Mouse (Mus musculus): ENCODE results near the gene Lgals7.

Lgals7 gene

DNA sequence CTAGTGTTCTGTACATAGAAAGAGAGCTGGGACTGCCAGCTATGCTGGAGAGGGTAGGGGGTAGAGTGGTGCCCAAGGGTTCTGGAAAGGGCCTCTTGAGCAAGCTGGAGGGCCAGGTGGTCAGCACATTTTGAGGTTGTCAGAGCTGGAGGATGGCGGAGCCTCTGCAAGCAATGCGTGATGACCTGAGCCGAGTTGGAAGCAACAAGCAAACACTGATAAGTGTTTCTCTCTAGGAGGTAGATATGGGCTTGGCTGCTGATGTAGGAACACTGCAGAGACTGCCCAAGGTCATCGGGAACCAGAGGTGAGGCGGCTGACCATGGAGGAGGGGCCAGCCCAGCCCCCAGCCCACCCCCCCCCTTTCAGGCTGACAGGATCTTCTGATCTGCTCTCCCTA, 32.7 kb upstream of the Lgals7 start:
- in situ Hi-C loops (cut with MboI): no loop called here

DNA sequence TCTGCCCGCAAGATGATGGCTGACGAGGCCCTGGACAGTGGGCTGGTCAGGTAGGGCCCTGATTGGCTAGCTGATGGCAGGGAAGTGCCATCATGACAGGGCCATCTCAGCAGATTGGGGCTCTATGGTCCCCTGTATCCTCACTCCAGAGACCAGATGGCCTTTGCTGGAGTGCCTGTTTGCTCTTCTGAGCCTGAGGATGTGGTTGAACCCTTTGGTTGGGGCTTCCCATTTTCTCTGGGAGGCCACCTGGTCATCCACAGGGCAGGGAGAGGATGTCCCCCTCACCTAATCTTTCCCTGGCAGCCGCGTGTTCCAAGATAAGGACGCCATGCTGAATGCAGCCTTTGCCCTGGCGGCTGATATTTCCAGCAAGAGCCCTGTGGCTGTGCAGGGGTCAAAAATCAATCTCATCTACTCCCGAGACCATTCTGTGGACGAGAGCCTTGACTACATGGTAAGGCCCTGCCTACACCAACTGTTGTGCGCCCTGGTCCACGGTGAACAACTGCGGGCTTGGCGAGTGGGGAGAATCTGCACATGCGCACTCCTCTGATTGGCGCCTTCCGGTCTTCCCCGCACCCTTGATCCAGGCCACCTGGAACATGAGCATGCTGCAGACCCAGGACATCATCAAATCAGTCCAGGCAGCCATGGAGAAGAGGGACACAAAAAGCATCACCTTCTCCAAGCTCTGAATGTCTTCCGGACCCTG, 32.1 kb upstream of the Lgals7 start:
- in situ Hi-C loops (cut with MboI): no loop called here

DNA sequence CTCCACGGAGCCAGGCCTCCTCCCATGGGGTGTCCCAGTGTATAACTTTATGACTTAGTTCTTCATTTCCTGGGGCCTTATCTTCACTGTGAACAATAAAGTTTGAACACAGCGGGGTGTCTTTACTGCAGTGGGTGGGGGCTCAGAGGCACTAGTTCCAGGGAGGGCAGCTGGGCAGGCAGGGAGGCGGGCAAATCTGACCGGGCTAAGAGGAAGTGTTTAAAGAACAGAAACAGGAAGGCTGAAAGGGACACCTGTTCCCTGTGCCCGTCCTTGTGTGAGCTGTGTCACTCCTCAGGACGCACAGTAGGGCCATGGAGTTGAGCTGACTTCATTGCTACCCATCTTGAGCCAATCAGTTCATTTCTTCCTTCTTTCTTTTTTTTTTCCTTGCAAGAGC, 31.5 kb upstream of the Lgals7 start:
- in situ Hi-C loops (cut with MboI): no loop called here

GRCm38 (mm10) chr7:28833723-28834347, 29.8 kb upstream of the Lgals7 start, which contains the start of gene Lgals4:
Lgals4 (plus strand) TSS chr7:28833854.
- in situ Hi-C loops (cut with MboI): no loop called here

DNA sequence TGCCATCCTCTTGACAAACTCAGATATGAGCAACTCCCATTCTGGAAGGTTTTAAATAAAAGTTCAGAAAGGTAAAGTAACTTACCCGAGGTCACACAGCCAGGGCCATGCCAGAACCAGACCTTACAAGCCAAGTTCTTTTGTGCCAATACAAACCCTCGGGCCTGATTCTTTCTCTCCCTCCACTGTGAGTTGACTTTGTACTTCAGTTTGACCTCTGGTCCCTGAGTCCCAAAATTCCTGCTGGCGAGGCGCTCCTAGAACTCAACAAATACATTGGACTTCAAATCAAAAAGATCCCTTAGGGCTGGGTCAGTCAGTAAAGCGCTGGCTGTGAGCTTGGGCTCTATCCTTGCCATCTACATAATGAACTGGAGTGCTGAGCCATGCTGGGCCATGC, 26.7 kb upstream of the Lgals7 start:
- in situ Hi-C loops (cut with MboI): no loop called here

DNA sequence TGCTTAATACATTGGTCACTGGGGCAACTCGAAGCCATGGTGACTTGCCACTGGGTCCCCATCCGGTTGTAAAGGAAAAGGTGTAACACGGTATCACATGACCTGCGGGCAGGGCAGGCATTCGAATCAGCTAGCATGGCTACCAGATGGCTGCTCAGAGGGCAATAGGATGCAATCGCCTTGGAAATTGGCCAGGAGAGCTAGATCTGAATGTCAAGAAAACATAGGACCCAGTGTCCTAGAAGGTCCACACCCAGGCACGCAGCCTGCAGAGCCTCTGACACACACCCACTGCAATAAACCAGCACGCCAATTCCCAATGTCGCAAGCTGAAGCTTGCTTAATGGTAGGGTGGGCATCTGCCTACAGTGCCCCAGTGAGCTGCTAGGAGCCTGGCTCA, 25.3 kb upstream of the Lgals7 start:
- in situ Hi-C loops (cut with MboI): no loop called here

- in situ Hi-C loops (cut with MboI): no loop called here
Observed at GRCm38 (mm10) chr7:28847273-28847672, 16.4 kb upstream of the Lgals7 start.

- in situ Hi-C loops (cut with MboI): no loop called here
Observed at GRCm38 (mm10) chr7:28849700-28850236, 13.9 kb upstream of the Lgals7 start.

- in situ Hi-C loops (cut with MboI): no loop called here
Observed at GRCm38 (mm10) chr7:28850642-28851041, 13.0 kb upstream of the Lgals7 start.

DNA sequence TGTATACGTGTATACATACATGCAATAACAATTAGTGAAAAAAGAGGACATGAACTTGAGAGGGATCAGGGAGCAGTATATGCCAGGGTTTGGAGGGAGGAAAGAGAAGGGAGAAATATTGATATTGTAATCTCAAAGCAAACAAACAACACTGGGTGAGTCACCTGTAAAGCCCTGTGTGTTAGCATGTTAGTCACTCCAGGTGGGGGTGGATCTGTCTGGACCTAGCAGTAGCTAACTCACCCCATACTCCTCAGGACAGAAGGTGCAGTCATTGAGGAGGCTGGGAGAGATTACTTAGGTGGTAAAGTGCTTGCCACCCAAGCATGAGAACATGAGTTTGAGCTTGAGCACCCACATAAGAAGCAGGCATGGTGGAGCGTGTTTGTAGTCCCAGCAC, 3.7 kb upstream of the Lgals7 start:
- in situ Hi-C loops (cut with MboI): no loop called here

DNA sequence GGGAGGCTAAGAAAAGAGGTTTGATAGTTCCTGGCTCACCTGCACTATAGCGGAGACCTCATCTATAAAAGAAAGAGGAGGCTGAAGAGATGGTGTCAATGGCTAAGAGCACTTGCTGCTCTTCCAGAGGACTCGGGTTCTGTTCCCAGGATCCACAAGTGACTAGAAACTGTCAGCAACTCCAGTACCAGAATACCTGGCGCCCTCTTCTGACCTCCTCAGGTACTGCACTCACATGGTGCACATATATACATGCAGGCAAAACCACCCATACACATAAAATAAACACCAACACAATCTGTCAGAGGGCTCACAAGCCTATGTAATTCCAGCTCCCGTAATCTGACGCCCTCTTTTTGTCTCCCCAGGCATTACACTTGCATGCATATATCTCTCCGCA, 2.8 kb upstream of the Lgals7 start:
- in situ Hi-C loops (cut with MboI): no loop called here

- in situ Hi-C loops (cut with MboI): no loop called here
Observed at GRCm38 (mm10) chr7:28862817-28863499, 695 bp upstream of the Lgals7 start.

- in situ Hi-C loops (cut with MboI): no loop called here
Observed at GRCm38 (mm10) chr7:28864288-28864750, 666 bp downstream of the Lgals7 start.

DNA sequence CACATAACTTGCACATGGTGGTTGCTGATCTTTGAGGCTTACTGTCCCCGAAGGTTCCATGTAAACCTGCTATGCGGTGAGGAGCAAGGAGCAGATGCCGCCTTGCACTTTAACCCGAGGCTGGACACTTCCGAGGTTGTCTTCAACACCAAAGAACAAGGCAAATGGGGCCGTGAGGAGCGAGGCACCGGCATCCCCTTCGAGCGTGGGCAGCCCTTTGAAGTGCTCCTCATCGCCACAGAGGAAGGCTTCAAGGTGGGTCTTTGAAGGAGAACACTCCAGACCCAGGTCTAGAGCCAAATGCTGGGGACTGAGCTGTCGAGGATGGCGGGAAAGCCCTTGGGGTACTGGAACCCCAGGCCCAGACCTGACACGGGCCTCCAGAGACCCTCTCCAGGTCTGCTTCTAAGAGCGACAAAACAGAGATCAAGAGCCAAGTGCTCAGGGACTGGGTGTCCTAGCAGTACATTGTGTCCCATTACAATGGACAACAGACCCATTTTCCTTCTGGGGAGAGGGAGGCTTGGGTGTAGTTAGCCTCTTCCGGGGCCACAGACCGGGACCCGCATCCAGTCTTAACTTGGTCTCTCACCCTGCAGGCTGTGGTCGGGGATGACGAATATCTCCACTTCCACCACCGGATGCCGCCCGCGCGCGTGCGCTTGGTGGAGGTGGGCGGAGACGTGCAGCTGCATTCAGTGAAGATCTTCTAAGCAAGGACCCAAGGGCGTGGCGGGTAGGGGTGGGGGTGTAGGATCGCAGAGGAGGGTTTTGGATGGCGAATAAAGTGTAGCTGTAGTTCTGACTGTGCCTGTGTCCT, 2.0 kb downstream of the Lgals7 start:
- in situ Hi-C loops (cut with MboI): loop anchor here (5.0 kb wide), 1 partner anchor 68 kb away; no protein-coding TSS in a partner anchor

GRCm38 (mm10) chr7:28866769-28867507, 3.3 kb downstream of the Lgals7 start:
- in situ Hi-C loops (cut with MboI): loop anchor here (5.0 kb wide), 1 partner anchor 70 kb away; no protein-coding TSS in a partner anchor

DNA sequence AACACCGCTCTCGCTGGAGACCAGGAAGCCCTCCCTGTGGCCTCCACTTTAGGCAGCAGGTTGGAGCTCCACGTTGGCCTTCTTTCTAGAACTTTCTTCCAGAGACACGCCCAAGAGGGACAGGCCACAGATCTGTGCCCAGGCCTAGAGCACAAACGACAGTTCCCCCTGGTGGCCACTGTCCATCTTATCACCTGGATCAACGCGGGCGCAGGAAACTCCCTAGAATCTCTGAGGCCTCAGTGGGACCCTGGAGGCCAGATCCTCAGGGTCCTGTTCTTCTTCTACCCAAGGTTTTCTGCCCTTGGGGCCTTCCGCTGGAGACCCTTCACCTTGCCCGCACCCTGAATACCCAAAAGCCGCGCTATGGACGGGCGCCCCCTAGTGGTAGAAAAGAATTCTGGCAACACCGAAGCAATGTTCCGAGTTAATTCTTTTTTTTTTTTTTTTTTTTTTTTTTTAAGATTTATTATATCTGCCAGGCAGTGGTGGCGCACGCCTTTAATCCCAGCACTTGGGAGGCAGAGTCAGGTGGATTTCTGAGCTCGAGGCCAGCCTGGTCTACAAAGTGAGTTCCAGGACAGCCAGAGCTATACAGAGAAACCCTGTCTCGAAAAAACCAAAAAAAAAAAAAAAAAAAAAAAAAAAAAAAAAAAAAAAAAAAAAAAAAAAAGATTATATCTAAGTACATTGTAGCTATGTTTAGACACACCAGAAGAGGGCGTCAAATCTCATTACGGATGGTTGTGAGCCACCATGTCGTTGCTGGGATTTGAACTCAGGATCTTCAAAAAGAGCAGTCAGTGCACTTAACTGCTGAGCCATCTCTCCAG, 4.1 kb downstream of the Lgals7 start:
- in situ Hi-C loops (cut with MboI): loop anchor here (5.0 kb wide), 1 partner anchor 70 kb away; no protein-coding TSS in a partner anchor

DNA sequence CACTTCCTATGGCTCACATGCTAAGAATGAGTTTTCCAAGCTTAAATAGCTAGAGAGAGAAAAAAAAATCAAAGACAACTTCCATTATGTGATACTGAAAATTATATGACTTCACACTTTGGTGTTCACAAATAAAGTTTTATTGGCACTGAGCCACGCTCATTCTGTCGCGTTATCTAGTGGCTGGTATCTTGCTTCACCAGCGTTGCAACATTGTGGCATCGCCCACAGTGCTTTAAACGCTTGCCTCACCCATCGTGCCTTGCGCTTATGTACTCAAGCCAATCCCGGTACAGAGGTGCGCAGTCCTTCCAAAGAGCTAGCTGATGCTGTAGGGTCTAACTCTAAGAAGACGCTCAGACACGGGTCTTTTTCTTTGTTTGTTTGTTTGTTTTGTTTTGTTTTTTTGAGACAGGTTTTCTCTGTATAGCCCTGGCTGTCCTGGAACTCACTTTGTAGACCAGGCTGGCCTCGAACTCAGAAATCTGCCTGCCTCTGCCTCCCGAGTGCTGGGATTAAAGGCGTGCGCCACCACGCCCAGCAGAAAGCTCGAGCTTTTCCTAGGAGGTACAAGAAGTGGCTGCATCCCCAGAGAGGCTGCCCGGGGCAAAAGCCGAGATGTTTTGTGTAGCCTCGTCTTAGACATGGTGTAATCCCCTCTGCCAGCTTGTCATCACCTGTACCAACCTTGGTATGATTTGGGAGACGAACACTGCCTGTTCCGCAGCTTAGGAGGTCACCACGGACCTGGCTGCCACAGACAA, 7.4 kb downstream of the Lgals7 start:
- in situ Hi-C loops (cut with MboI): no loop called here

- in situ Hi-C loops (cut with MboI): no loop called here
Observed at GRCm38 (mm10) chr7:28874565-28874964, 10.9 kb downstream of the Lgals7 start.

- in situ Hi-C loops (cut with MboI): no loop called here
Observed at GRCm38 (mm10) chr7:28876099-28876498, 12.4 kb downstream of the Lgals7 start.
